Mouse (Mus musculus) liver, embryonic 11.5 days (tissue): ENCODE measurements at regions not wholly inside any gene's neighbourhood (a gene's known extent, or its start where the extent isn't known, plus 50 kb on each side); places are given as distances from the start of the nearest gene placed in this dataset.

Source experiments
- ATAC-seq: fragments of 200-750 bp; cut with Nextera tagmentation; replicated peaks from 2 replicates; pipeline ENCODE4 v1.8.0; 2017; ENCODE audit warnings: moderate number of reproducible peaks, mild to moderate bottlenecking, moderate TSS enrichment, moderate library complexity; ENCODE audit not compliant: low FRiP score
- DNase-seq: peaks from one replicate; pipeline ENCODE4 v3.0.0-alpha.2; 2017; ENCODE audit warnings: low spot score
- H3K27ac ChIP-seq: fragments of 300-500 bp; sonication (generic); 2 replicates; pipeline ENCODE4 v1.5.1; 2014; ENCODE audit warnings: mild to moderate bottlenecking, low read depth, low read length, control low read depth
- H3K27me3 ChIP-seq: fragments of 300-500 bp; sonication (generic); replicated peaks from 2 replicates; pipeline ENCODE4 v1.6.1; 2014; ENCODE audit warnings: low read length, mixed read lengths; ENCODE audit not compliant: control insufficient read depth, insufficient read depth
- H3K36me3 ChIP-seq: fragments of 300-500 bp; sonication (generic); 2 replicates; pipeline ENCODE4 v1.6.1; 2014; ENCODE audit warnings: mild to moderate bottlenecking, low read length, moderate library complexity, mixed read lengths; ENCODE audit not compliant: control insufficient read depth, insufficient read depth
- H3K4me1 ChIP-seq: fragments of 300-500 bp; sonication (generic); replicated peaks from 2 replicates; pipeline ENCODE4 v1.6.1; 2014; ENCODE audit warnings: low read length, mixed read lengths; ENCODE audit not compliant: control insufficient read depth, insufficient read depth
- H3K4me2 ChIP-seq: fragments of 300-500 bp; sonication (generic); 2 replicates; pipeline ENCODE4 v1.6.1; 2014; ENCODE audit warnings: mild to moderate bottlenecking, control low read depth, moderate library complexity
- H3K4me3 ChIP-seq: fragments of 300-500 bp; sonication (generic); 2 replicates; pipeline ENCODE4 v1.5.1; 2014; ENCODE audit warnings: low read depth, low read length, control low read depth
- H3K9ac ChIP-seq: fragments of 300-500 bp; sonication (generic); 2 replicates; pipeline ENCODE4 v1.6.1; 2014; ENCODE audit warnings: low read depth, low read length, control low read depth
- H3K9me3 ChIP-seq: fragments of 300-500 bp; sonication (generic); 2 replicates; pipeline ENCODE4 v1.6.1; 2016; ENCODE audit warnings: low read length, inconsistent platforms, mixed read lengths; ENCODE audit not compliant: control insufficient read depth
- WGBS: fragments of 180-500 bp; shearing (Covaris S2); extraction: QIAGEN DNeasy Blood & Tissue Kit; methylation state at CpG from one replicate; pipeline ENCODE4 v1.1.7; 2014; 5-methylcytosine and 5-hydroxymethylcytosine counted together

- H3K4me1 ChIP-seq = no peaks in the 10 kb centered on the region
- no peaks in the 10 kb centered on the region for H3K27me3 ChIP-seq
- H3K9me3 ChIP-seq = no peaks in the 10 kb centered on the region
- no peaks in the 10 kb centered on the region for H3K36me3 ChIP-seq
- ATAC-seq = no peak
- H3K9ac ChIP-seq = no peak overlapping the region
- H3K4me3 ChIP-seq = no peak overlapping the region
- no peak for DNase-seq
- 92% methylated on average over 8 of the region's 8 CpGs for WGBS
- no peak overlapping the region for H3K4me2 ChIP-seq
- no peak overlapping the region for H3K27ac ChIP-seq
Measured at GRCm38 (mm10) chr1:75778889-75779288, 232.8 kb downstream of the Slc4a3 start.

GRCm38 (mm10) chr1:75783206-75783605, 237.1 kb downstream of the Slc4a3 start:
- ATAC-seq = no peak
- WGBS = 80% methylated on average over 2 of the region's 2 CpGs
- H3K9ac ChIP-seq = no peak overlapping the region
- H3K36me3 ChIP-seq = no peaks in the 10 kb centered on the region
- H3K4me2 ChIP-seq = no peak overlapping the region
- H3K27ac ChIP-seq = no peak overlapping the region
- H3K9me3 ChIP-seq = no peaks in the 10 kb centered on the region
- no peak overlapping the region for H3K4me3 ChIP-seq
- no peaks in the 10 kb centered on the region for H3K27me3 ChIP-seq
- no peak for DNase-seq
- no peaks in the 10 kb centered on the region for H3K4me1 ChIP-seq

DNA sequence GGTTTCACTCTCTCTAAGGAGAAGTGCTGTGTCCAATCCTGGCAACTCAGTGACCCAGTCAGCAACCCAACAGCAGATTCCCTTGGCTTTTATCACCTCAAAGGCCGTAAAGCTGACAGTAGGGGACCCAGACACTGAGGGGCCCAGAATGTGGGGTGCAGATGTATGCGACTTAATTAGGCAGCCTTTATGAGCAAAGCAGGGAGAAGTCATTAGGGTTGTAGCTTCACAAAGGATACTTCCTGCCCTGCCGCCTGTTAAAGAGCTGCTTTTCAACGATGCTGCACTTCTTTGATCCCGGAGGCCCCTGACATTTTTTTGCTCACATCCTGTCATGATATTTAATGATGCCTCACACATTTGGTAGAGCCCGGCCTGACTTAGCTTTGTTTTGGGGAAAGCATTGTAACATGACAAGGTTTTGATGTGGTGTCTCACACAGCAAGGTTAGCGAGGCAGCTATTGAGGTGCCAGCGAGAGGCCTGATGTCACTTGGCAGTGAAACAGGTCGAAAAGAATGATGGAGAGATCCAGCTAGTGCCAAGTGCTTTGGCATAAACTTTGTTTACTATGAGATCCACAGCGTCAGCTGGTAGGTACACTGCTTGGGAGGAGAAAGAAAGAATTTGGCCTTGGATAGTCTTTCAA, 240.2 kb downstream of the Slc4a3 start:
- no peak for ATAC-seq
- Histone ChIP-seq H3K9ac (no peak overlapping the region), H3K36me3 (no peaks in the 10 kb centered on the region), H3K4me2 (no peak overlapping the region), H3K27ac (no peak overlapping the region), H3K27me3 (no peaks in the 10 kb centered on the region), H3K4me3 (no peak overlapping the region), H3K4me1 (no peaks in the 10 kb centered on the region), H3K9me3 (no peaks in the 10 kb centered on the region)
- 60% methylated on average over 10 of the region's 10 CpGs for WGBS
- DNase-seq = no peak

GRCm38 (mm10) chr1:75791509-75791908, 245.4 kb downstream of the Slc4a3 start:
- Histone ChIP-seq H3K4me3 (no peak overlapping the region), H3K9ac (no peak overlapping the region), H3K27me3 (no peaks in the 10 kb centered on the region), H3K36me3 (no peaks in the 10 kb centered on the region), H3K9me3 (no peaks in the 10 kb centered on the region), H3K27ac (no peak overlapping the region), H3K4me1 (no peaks in the 10 kb centered on the region), H3K4me2 (no peak overlapping the region)
- DNase-seq (no peak), ATAC-seq (no peak)
- WGBS = 73% methylated on average over 1 of the region's 1 CpGs

DNA sequence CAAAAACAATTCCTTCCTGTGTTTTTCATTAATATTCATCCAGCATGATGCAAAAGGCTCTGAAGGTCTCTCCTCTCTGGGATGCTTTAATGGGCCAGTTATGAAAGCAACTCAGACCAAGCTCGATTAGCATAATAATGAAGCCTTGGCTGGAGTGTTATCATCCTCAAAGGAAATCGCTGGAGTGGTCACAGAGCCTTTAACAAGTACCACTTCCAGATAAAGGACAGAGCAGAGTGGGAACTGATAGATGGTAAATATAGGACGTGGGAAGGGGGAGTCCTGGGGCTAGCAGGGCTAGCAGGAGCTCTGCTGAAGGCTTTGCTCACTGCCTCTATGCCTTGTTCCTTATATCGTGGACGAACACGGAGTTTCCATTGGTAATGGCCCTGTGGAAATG, 251.7 kb downstream of the Slc4a3 start:
- Histone ChIP-seq H3K36me3 (no peaks in the 10 kb centered on the region), H3K27me3 (no peaks in the 10 kb centered on the region), H3K27ac (no peak overlapping the region), H3K4me2 (no peak overlapping the region), H3K9me3 (no peaks in the 10 kb centered on the region), H3K4me3 (no peak overlapping the region), H3K9ac (no peak overlapping the region), H3K4me1 (no peaks in the 10 kb centered on the region)
- DNase-seq = no peak
- WGBS = 57% methylated on average over 6 of the region's 6 CpGs
- ATAC-seq = no peak

GRCm38 (mm10) chr1:75798375-75799099, 252.5 kb downstream of the Slc4a3 start:
- H3K9me3 ChIP-seq = no peaks in the 10 kb centered on the region

DNA sequence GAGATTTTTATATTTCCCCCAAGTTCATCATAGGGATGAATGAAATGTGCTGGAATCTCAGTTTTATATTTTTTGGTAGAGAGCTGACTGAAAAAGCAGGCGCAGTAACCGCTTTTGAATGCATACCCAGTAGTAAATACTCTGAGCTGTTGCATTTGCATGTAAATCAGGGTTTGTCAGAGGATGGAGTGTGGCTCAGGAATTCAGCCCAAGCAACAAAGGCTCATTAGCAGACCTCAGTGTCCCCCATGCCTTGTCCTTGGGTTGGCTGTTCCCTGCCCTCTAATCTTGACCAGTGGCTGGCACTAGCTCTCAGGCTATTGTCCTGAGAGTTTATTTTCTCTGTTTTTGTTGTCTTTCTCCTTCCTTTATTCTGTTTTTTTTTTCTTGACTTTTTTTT, 258.4 kb downstream of the Slc4a3 start:
- Histone ChIP-seq H3K27me3 (no peaks in the 10 kb centered on the region), H3K4me1 (no peaks in the 10 kb centered on the region), H3K9me3 (no peaks in the 10 kb centered on the region), H3K36me3 (no peaks in the 10 kb centered on the region), H3K9ac (no peak overlapping the region), H3K4me3 (no peak overlapping the region), H3K4me2 (no peak overlapping the region), H3K27ac (no peak overlapping the region)
- ATAC-seq (no peak), DNase-seq (no peak)
- WGBS = 59% methylated on average over 2 of the region's 2 CpGs

More at GRCm38 (mm10) chr1:75798375-75799099, 252.5 kb downstream of the Slc4a3 start:
- no peak for DNase-seq
- WGBS = 60% methylated on average over 6 of the region's 6 CpGs
- H3K9ac ChIP-seq = no peak overlapping the region
- no peak overlapping the region for H3K27ac ChIP-seq
- no peaks in the 10 kb centered on the region for H3K4me1 ChIP-seq
- no peak overlapping the region for H3K4me3 ChIP-seq
- H3K4me2 ChIP-seq = no peak overlapping the region
- no peaks in the 10 kb centered on the region for H3K27me3 ChIP-seq
- no peaks in the 10 kb centered on the region for H3K36me3 ChIP-seq
- ATAC-seq = no peak

DNA sequence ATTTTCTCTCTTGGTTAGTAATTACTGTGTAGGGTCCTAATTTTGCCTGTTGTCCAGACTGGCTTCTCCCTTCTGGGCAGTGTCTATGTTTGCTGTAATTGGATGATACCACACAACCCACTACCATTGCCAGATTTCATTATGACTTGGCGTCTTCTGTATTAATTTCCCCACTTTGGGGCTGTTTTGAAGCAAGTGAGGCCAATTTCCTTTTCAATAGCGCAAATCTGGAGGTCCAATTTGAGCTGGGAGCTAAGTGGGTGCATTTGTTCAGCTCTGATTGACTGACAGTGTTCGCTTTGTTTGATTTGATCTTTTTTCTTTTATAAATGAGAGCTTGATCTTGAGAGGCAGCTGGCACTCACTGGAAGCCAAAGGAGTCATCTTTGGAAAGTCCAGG, 266.4 kb downstream of the Slc4a3 start:
- Histone ChIP-seq H3K4me2 (no peak overlapping the region), H3K27ac (no peak overlapping the region), H3K4me1 (no peaks in the 10 kb centered on the region), H3K9ac (no peak overlapping the region), H3K4me3 (no peak overlapping the region), H3K36me3 (no peaks in the 10 kb centered on the region), H3K27me3 (no peaks in the 10 kb centered on the region), H3K9me3 (no peaks in the 10 kb centered on the region)
- DNase-seq = no peak
- WGBS = 77% methylated on average over 3 of the region's 3 CpGs
- ATAC-seq = no peak

GRCm38 (mm10) chr1:75826202-75826601, 280.1 kb downstream of the Slc4a3 start:
- ATAC-seq (no peak), DNase-seq (no peak)
- Histone ChIP-seq H3K36me3 (no peaks in the 10 kb centered on the region), H3K4me2 (no peak overlapping the region), H3K27me3 (no peaks in the 10 kb centered on the region), H3K9ac (no peak overlapping the region), H3K4me1 (no peaks in the 10 kb centered on the region), H3K27ac (no peak overlapping the region), H3K4me3 (no peak overlapping the region), H3K9me3 (no peaks in the 10 kb centered on the region)
- WGBS = 65% methylated on average over 5 of the region's 5 CpGs
